Mouse (Mus musculus): ENCODE measurements around the gene Ly6g5b.
A peak's percentile ranks its signal among the peaks of the same experiment; 100 is the strongest.
"Not testable (repeated sequence)": the region's sequence is repeated elsewhere in the genome, so short reads cannot be mapped to it uniquely, and the experiment has no call there.

The Ly6g5b gene

DNA sequence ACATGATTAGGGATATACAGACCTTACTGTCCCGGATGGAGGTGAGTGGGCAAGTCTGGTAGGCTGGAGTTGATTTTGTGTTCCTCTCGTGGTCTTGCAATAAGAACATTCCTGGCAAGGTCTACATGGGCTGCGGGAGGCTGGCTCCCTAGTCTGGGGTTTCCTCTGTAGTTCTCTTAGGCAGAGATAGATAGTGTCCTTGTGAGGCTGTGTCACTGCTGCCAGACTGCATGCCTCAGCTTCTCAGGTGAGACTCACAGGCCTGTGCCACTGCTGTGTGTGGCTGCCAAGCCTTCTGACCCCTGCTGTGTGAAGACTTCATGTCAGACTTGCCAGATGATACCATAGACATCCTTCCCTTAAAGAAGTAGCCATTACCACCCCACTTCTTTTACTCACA lies 24.0 kb upstream of the Ly6g5b start:
- DNase-seq = no peak

DNA sequence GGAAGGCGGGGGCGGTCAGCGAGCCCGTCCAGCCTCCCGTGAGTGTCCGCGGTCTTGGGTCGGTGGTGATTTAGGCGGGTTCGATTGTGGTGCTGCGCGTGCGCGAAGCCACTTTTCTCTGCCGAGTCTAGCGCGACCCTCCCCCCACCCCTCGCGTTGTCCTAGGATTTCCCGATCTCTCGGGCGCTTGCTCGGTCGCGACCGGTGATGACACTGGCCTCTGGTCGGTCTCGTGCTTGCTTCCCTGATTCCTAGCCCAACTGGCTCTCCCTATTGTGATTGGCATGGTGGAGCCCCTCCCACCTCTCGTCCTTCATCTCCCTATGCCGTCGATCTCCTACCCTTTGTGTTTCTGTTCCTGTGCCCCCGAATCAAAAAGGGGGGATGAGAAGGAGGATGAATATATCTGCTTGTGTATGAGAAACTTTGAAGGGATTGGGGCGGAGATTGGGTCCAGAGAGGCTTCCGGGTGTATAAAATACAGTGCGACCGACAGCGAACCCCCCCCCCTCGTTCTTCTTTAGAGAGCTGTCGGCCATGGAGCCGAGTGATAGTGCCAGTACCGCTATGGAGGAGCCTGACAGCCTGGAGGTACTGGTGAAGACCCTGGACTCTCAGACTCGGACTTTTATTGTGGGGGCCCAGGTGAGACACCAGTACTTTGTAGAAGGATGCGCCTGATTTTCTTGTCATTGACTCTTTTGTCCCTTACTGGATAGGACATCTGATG lies 20.5 kb upstream of the Ly6g5b start:
- no peak for DNase-seq

GRCm38 (mm10) chr17:35134801-35135590 lies 19.8 kb upstream of the Ly6g5b start, which contains the start of gene Bag6:
Gene Bag6, plus strand, starts transcription at chr17:35135178.
- DNase-seq = peak; percentile 96

DNA sequence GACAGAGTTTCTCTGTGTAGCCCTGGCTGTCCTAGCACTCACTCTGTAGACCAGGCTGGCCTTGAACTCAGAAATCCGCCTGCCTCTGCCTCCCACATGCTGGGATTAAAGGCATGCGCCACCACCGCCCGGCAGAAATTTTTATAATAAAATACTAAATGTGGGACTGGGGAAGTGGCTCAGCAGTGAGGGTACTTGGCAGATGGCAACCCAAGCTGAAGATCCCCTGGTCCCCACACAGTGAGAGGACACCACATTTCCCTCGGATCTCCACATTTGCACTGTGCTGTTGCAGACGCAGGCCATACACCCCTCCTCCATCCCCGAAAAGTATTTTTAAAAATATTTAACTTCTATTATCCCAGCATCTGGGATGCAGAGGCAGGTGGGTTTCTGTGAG lies 18.3 kb upstream of the Ly6g5b start:
- DNase-seq = no peak

DNA sequence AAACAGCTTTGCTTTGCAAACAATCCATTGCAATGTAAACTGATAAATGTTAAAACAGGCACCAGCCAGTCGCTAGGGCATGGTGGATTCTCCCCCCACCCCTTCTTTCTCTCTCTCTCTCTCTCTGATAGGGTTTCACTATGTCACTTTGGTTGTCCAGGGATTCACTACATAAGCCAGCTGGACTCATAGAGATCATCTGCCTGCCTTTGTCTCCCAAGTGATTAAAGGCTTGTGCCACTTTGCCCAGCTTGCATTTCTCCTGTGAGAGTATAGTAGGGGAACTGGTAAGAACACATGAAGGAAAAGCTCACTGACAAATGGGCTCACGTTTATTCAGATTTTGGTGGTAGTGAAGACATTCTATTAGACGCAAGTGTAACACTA lies 16.9 kb upstream of the Ly6g5b start:
- DNase-seq = no peak

DNA sequence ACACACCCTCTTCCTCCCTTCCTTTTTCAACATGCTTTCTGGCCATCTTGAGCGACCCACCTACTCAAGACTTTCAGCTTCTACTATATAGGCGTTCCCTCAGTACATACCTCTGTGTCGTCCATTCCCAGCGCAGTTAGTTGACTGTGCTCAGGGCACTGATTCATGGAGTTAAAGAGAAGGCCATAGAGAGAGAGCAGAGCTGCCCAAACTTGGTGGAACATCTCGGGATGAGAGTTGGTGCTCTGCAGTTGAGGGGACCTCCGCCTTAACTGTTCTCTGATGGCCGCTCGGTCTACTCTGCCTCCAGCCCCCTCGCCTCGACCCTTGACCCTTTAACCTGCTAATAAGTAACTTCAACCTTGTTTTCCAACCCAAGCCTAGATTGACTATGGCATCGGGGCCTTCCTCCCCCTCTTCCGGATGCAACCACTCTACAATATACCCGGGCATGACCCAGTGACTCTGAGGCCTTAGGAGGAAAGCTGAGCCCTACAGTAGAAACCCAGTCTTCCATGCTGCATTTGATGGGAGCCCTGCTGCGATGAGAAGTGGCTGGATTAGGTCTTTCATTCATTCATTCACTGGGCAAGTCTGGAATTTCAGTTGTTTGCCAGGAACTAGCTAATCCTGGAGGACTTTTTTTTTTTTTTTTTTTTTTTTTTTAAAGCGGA lies 16.4 kb upstream of the Ly6g5b start, which contains the start of gene Apom:
Gene Apom (minus strand): TSS at position 551 of the 674 bp plus-strand sequence.
- DNase-seq = no peak

DNA sequence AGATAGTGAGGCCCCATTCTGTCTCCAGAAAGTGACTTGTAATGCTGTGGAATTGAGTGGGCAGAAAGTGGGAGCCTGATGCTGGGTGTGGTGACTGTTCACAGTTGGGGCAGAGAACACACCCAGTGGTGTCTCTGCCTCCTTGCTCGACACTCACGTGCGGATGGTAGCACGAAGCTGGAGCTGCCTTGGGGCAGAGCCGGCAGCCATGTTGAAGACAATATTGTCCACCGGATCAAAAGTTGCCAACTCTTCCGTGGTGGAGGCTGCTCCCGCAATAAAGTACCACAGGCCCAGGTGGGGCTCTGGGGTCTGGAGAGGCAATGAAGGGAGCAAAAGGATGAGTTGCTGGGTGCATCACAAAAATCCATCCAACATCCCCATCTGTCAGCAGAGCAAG lies 15.8 kb upstream of the Ly6g5b start:
- DNase-seq = no peak

DNA sequence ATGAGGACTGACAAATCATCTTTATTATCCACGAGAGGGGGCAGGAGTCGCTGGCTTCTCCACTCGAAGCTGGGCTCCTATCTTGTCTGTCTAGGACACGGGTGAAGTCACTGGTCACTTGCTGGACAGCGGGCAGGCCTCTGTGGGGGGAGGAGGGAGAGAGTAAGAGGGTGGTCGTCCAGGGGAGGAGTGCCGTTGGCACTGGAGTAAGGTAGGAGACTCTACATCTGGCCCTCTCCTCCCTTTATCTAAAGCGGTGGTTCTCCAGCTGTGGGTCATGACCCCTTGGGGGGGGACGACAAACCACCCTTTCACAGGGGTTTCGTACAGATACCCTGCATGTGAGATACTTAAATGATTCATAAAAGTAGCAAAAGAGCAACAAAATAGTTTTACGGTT lies 13.8 kb upstream of the Ly6g5b start:
- no peak for DNase-seq

- no peak for DNase-seq
Observed at GRCm38 (mm10) chr17:35127017-35127416, 11.8 kb upstream of the Ly6g5b start.

GRCm38 (mm10) chr17:35126206-35126611 lies 11.0 kb upstream of the Ly6g5b start, which contains the start of gene D17H6S53E:
Gene D17H6S53E, plus strand, starts transcription at chr17:35126373.
- DNase-seq = peak; percentile 61

- no peak for DNase-seq
Observed at GRCm38 (mm10) chr17:35125578-35125977, 10.3 kb upstream of the Ly6g5b start.

GRCm38 (mm10) chr17:35125081-35125480 lies 9.9 kb upstream of the Ly6g5b start:
- DNase-seq = no peak

DNA sequence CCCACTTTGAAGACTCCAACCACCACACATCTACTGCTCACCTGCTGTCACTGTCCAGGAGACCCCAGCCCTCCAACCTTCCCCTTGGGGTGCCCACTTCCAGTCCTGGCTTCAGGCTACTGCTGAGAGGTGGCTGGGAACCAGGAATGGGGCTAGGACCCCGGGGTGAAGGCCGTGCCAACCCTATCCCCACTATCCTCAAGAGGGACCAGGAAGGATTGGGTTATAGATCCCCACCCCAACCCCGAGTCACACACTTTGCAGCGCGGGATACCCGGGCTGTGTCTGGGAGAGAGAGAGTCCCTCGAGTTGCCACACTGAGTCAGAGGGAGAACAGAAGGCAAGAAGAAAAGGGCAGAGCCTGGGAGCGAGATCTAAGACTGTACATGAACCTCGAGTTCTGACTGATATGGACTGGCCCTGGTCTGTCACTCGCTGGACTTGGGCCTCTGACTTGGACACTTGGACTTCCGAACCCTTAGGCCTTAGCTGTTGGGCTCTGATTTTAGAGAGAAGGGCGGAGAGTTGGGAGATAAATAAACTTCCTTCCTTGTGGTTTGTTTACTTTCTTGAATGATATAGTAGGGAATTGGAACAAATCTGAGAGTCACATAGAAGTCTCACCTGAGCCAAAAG lies 9.2 kb upstream of the Ly6g5b start:
- DNase-seq = not testable (repeated sequence)

DNA sequence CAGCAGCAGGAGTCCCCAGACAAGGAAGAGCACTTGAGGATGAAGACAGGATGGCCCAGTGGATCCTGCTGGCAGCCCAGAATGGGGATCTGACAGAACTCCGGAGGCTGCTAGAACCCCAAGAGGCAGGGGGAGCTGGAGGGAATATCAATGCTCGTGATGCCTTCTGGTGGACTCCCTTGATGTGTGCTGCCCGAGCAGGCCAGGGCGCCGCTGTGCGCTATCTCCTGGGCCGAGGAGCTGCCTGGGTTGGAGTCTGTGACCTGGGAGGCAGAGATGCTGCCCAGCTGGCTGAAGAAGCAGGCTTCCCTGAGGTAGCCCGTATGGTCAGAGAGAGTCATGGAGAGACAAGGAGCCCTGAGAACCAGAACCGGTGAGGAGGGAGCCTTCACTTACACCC lies 8.1 kb upstream of the Ly6g5b start:
- DNase-seq = not testable (repeated sequence)

DNA sequence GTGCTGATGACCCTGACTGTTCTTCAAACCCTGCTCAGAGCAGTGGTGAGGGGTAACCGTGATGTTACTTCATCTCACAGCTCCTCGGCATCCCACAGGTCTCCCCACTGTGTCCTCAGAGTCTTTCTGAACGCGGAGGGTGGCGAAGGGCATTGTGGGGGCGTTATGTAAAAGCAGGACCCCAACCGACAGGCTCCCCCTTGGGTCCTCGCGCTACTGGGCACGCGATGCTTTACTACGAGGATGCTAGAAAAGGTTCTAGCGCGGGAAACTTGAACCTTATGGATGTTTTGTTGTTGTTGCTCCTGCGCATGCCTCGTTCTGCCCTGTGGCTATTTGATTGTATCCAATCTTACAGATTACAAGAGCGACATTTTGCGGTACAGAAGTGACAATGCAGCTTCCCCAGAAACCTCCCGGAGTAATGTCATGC lies 6.7 kb upstream of the Ly6g5b start, which contains the start of gene Csnk2b:
Gene Csnk2b (minus strand): TSS at position 183 of the 433 bp plus-strand sequence.
- peak; percentile 69 for DNase-seq

DNA sequence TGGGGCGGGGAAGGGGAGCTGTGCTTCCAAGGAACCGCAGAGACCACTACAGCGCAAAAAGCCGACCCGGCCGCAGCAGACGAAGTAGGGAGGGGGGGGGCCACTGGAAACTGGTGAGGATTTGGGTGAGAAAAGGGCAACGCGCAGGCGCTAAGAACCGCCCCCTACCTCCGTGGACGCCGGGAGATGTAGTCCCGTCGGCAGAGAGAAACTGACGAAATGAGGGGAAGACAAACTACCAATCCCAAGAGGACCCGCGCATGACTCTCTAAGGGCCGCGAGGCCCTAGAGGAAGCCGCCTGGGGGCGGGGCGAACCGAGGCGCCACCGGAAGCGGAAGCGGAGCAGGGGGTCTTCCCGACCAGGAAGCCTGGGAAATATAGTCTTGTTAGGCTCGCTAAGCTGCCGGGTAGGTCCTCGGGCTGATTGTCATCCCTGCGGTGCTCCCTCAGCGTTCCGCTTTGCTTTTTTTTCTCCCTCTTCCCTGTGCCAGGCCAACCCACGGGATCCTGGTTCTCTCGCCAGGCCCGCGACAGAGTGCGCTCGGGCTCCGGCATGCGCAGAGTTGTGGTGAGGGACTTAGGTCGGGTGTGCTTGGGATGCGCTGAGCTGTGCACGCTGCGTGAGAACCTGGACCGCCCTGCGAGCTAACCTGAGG lies 6.0 kb upstream of the Ly6g5b start, which contains the start of gene Gpank1:
Gene Gpank1 (plus strand): TSS at position 313 of the 657 bp plus-strand sequence.
- peak; percentile 97 for DNase-seq

DNA sequence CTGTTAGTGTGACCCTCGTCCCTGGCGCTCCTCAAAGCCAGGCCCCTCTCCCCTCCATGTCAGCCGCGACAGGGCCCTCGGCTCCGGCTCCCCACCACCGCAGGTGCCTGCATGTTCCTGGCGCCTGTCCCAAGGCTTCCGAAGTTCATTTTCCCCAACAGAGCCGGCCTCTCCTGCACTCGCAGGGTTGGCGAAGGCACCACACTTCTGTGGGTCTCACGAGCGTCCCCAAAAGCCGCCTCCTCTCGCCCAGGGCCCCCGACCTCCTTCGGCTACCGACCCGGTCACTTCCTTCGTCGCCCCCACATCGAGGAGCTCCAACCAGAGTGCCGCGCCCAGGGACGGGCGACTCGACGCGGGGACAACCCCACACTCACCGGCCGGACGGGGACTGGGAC lies 5.5 kb upstream of the Ly6g5b start:
- no peak for DNase-seq

DNA sequence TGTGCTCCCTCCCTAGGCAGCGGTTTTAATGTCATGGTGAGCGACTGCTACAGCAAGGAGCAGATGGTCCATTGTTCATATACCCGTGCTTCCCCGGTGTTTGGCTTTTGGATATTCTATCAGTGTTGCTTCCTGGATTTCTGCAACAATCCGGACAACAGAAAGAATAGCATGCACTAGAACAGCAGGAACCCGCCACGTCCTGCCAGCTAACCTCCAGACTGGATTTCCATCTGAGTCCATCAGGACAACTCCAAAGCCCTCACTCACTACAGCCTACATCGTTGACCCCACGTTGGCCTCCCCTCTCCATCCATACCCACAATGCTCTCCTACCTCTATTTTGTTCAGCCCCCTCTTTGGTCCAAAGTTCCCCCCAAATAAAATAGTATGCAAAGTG lies 3.5 kb downstream of the Ly6g5b start:
- DNase-seq = no peak

- peak; percentile 62 for DNase-seq
Observed at GRCm38 (mm10) chr17:35108097-35108496, 7.1 kb downstream of the Ly6g5b start, which contains the start of gene Ly6g5c. Gene Ly6g5c, plus strand, starts transcription at chr17:35108279.

DNA sequence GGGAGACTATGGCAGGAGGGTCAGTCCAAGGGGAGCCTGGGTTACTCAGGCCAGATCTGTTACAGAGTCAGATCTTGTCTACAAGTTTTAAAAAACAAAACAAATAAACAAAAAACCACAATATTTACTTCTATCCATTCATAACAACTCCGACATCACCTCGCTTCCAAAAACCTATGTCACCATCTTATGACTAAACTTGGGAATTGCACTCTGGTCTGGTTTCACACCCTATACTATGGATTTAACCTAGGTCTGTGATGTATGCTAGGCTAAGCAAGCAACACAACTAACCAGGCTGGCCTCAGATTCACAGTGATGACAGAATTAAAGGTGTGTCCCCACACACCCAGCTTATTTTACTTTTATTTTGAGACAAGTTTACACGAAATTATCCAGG lies 8.7 kb downstream of the Ly6g5b start:
- DNase-seq = no peak

DNA sequence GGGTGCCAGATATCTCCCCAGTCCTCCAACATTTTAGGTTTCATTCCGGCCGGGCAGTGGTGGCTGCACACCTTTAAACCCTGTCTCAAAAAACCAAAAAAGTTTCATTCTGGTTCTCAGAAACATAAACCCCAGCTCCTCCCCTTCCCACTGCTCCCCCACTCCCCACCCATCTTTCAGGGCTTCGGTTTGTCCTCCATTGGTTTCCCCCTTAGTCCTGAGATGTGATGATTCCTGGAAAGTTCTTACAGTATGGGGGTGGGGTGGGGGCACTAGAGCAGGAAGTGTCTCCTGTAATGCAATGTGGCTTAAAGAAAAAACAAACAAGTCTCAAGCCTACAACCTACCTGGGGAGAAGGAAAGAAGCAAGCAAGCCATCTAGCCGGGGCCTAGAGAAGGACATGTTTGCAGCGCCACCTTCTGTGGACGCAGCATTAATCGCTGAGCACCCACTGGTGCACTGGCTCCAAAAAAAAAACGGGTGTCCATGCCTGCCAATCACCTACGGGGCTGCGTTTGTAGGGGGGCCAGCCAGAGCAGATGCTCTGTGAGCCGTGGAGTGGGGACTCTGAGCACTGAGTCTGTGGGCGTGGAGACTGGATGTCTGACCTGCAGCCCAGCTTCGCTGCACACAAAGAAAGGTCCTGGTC lies 9.4 kb downstream of the Ly6g5b start:
- peak; percentile 63 for DNase-seq

- DNase-seq = no peak
Observed at GRCm38 (mm10) chr17:35104754-35105153, 10.5 kb downstream of the Ly6g5b start.
